Comparison of ENCODE assay signal across 7 mouse cellular contexts in genomic region chr9:74530317-74530716, GRCm38 (mm10).
DNase-seq lines count a peak whose midpoint lies in the region; ATAC-seq and TF ChIP-seq lines count a peak whose summit lies in the region.

No protein-coding gene starts in this region.

- CTCF ChIA-PET in Patski (lab: Charles Lee), result interaction anchor here (1.0 to 2.0 kb wide), 4 partner anchors 15 to 343 kb away, joined by 4 to 14 read pairs (median 5); no protein-coding TSS in a partner anchor

- WGBS in midbrain, embryonic 14.5 days, result 8% methylated on average over 10 of the region's 10 CpGs

- H3K4me2 ChIP-seq in midbrain, embryonic 14.5 days (ENCODE audit: low read length), result peak overlapping the region; percentile 41

- no peak for ATAC-seq in Patski
- ATAC-seq in midbrain, embryonic 14.5 days (ENCODE audit: low FRiP score, low TSS enrichment), result no peak

- H3K27ac ChIP-seq in ES-Bruce4 (ENCODE audit: insufficient read depth, low read length), result no peak overlapping the region
- peak overlapping the region; percentile 60; the same call in 1 of the 2 replicates for H3K27ac ChIP-seq in midbrain, embryonic 14.5 days (replicated peaks; ENCODE audit: low read depth, low read length)

- DNase-seq in Patski (ENCODE audit: low read depth, low spot score), result no peak
- peak; percentile 60 to 67 for DNase-seq in cerebellum, postnatal 36 days
- DNase-seq in heart, postnatal 36 days, result peak; percentile 4 to 37
- DNase-seq in left cerebral cortex, adult 9 months (ENCODE audit: low spot score in 2 of 2), result peak; percentile 2 to 73
- DNase-seq in midbrain, embryonic 14.5 days, result peak; percentile 92
- peak; percentile 44 for DNase-seq in testis, postnatal 14 days (ENCODE audit: low spot score)

- no peak for TF ChIP-seq POLR2A in ES-Bruce4 (IDR thresholded peaks at IDR 0.05; ENCODE audit: insufficient read depth, low read length)

- TF ChIP-seq CTCF in ES-Bruce4 (IDR thresholded peaks at IDR 0.05; ENCODE audit: low read depth, low read length) (peak; percentile 93), Patski (IDR thresholded peaks at IDR 0.05) (peak; percentile 98)

- in situ Hi-C loops in Patski (cut with MboI; ENCODE audit: low pct_unique_long_range_greater_than_20kb), result loop anchor here (5.0 kb wide), 1 partner anchor 342 kb away; no protein-coding TSS in a partner anchor

- H3K27me3 ChIP-seq in ES-Bruce4 (ENCODE audit: control insufficient read depth, insufficient read depth, low read length, poor library complexity, severe bottlenecking) (no peaks in the 10 kb centered on the region), Patski (peaks cover 3% of the 10 kb centered on the region)
- no peaks in the 10 kb centered on the region for H3K27me3 ChIP-seq in midbrain, embryonic 14.5 days (ENCODE audit: control insufficient read depth, insufficient read depth, low read length)

- TF ChIP-seq EP300 in ES-Bruce4 (IDR thresholded peaks at IDR 0.05; ENCODE audit: insufficient read depth, low read depth, low read length), result no peak

- no peak overlapping the region for H3K4me3 ChIP-seq in ES-Bruce4 (ENCODE audit: low read depth, low read length)
- H3K4me3 ChIP-seq in midbrain, embryonic 14.5 days (replicated peaks; ENCODE audit: low read depth, low read length), result no peak overlapping the region; the same call in 1 of the 2 replicates

- no peaks in the 10 kb centered on the region for H3K36me3 ChIP-seq in ES-Bruce4 (ENCODE audit: control insufficient read depth, insufficient read depth, low read length, poor library complexity, severe bottlenecking)
- no peaks in the 10 kb centered on the region for H3K36me3 ChIP-seq in midbrain, embryonic 14.5 days (ENCODE audit: control insufficient read depth, insufficient read depth, low read length)

- POLR2A ChIA-PET in Patski (lab: Charles Lee), result no interaction called here

- no peaks in the 10 kb centered on the region for H3K4me1 ChIP-seq in ES-Bruce4 (ENCODE audit: control insufficient read depth, insufficient read depth, low read length)
- peaks cover 11% of the 10 kb centered on the region for H3K4me1 ChIP-seq in midbrain, embryonic 14.5 days (ENCODE audit: control insufficient read depth, insufficient read depth, low read length)

- no peaks in the 10 kb centered on the region for H3K9me3 ChIP-seq in ES-Bruce4 (replicated peaks; ENCODE audit: control insufficient read depth, insufficient read depth, low read length, poor library complexity, severe bottlenecking)
- H3K9me3 ChIP-seq in midbrain, embryonic 14.5 days (ENCODE audit: control insufficient read depth, low read length), result no peaks in the 10 kb centered on the region

- intact Hi-C loops in heart, postnatal 36 days (cut with DNase I), result loop anchor here (5.0 kb wide), 1 partner anchor 337 kb away; no protein-coding TSS in a partner anchor

- no peak overlapping the region for H3K9ac ChIP-seq in ES-Bruce4 (ENCODE audit: low read depth, poor library complexity, severe bottlenecking)
- H3K9ac ChIP-seq in midbrain, embryonic 14.5 days (replicated peaks; ENCODE audit: low read length), result no peak overlapping the region; the same call in 1 of the 2 replicates
